8 mouse cellular contexts compared by ENCODE assay signal in genomic region chr19:41829381-41830105, GRCm38 (mm10). TPM values are rescaled to one million over a fixed set of nuclear protein-coding genes. Genes with fewer than 3 reads are reported as not detected.
DNase-seq lines count a peak whose midpoint lies in the region; ATAC-seq and TF ChIP-seq lines count a peak whose summit lies in the region.

Gene Frat1, plus strand, starts transcription at chr19:41829970.

- peak within 1 kb of the TSS; percentile 85 for H3K9ac ChIP-seq in forebrain, postnatal 0 days
- peak within 1 kb of the TSS; percentile 77 for H3K9ac ChIP-seq in lung, embryonic 16.5 days (ENCODE audit: low read length)

- H3K27me3 ChIP-seq in G1E (ENCODE audit: insufficient read depth, low read length), result no peaks in the 10 kb centered on the region
- H3K27me3 ChIP-seq in forebrain, postnatal 0 days (ENCODE audit: insufficient read depth, low read length), result no peaks in the 10 kb centered on the region
- H3K27me3 ChIP-seq in lung, embryonic 16.5 days (ENCODE audit: control insufficient read depth, insufficient read depth, low read depth, low read length), result peaks cover 17% of the 10 kb centered on the region

- peaks cover 25% of the 10 kb centered on the region for H3K36me3 ChIP-seq in G1E (replicated peaks)
- no peaks in the 10 kb centered on the region for H3K36me3 ChIP-seq in forebrain, postnatal 0 days (ENCODE audit: insufficient read depth)
- H3K36me3 ChIP-seq in lung, embryonic 16.5 days (ENCODE audit: control insufficient read depth, insufficient read depth, low read length), result no peaks in the 10 kb centered on the region

- H3K4me2 ChIP-seq in forebrain, postnatal 0 days (ENCODE audit: low read depth), result peak within 1 kb of the TSS; percentile 72
- peak within 1 kb of the TSS; percentile 98 for H3K4me2 ChIP-seq in lung, embryonic 16.5 days (ENCODE audit: low read depth, low read length)

- peak; percentile 70 for DNase-seq in G1E (ENCODE audit: low spot score)
- peak; percentile 96 for DNase-seq in cerebellum, adult 18-20 months
- DNase-seq in forebrain, postnatal 0 days, result peak; percentile 96
- peak; percentile 84 for DNase-seq in heart, postnatal 4 days
- peak; percentile 90 for DNase-seq in layer of hippocampus, adult 9-10 months (ENCODE audit: low spot score)
- peak; percentile 82 for DNase-seq in ovary, postnatal 10 days (ENCODE audit: low spot score)
- peak; percentile 81 to 84 for DNase-seq in thymus, postnatal 10 days (ENCODE audit: low spot score in 2 of 2)

- WGBS in forebrain, postnatal 0 days, result under 1% methylated on average over 39 of the region's 39 CpGs
- under 1% methylated on average over 37 of the region's 39 CpGs for WGBS in lung, embryonic 16.5 days

- no peak for TF ChIP-seq CTCF in G1E (IDR thresholded peaks at IDR 0.05; ENCODE audit: low read depth, low read length)
- TF ChIP-seq CTCF in forebrain, postnatal 0 days (IDR thresholded peaks at IDR 0.05; ENCODE audit: low read depth), result peak; percentile 34

- ATAC-seq in G1E (ENCODE audit: extremely low read depth, insufficient number of reproducible peaks, low FRiP score, poor library complexity, severe bottlenecking), result peak; percentile 69
- peak; percentile 95 for ATAC-seq in forebrain, postnatal 0 days
- ATAC-seq in lung, embryonic 16.5 days (ENCODE audit: low read depth), result peak; percentile 95

- H3K4me3 ChIP-seq in G1E (ENCODE audit: low read depth, low read length), result peak within 1 kb of the TSS; percentile 94
- peak within 1 kb of the TSS; percentile 76 for H3K4me3 ChIP-seq in forebrain, postnatal 0 days (ENCODE audit: low read depth, low read length)
- peak within 1 kb of the TSS; percentile 71 for H3K4me3 ChIP-seq in lung, embryonic 16.5 days (ENCODE audit: low read length)

- H3K9me3 ChIP-seq in G1E (replicated peaks), result no peaks in the 10 kb centered on the region
- no peaks in the 10 kb centered on the region for H3K9me3 ChIP-seq in forebrain, postnatal 0 days (ENCODE audit: low read length)
- no peaks in the 10 kb centered on the region for H3K9me3 ChIP-seq in lung, embryonic 16.5 days (ENCODE audit: control insufficient read depth, low read length)

- peak within 1 kb of the TSS; percentile 95 for H3K27ac ChIP-seq in forebrain, postnatal 0 days (ENCODE audit: low read depth, low read length)
- peak within 1 kb of the TSS; percentile 89 for H3K27ac ChIP-seq in lung, embryonic 16.5 days (ENCODE audit: low read length)

- H3K4me1 ChIP-seq in G1E (ENCODE audit: insufficient read depth, low read depth, low read length), result peaks cover 48% of the 10 kb centered on the region
- peaks cover 14% of the 10 kb centered on the region for H3K4me1 ChIP-seq in forebrain, postnatal 0 days (ENCODE audit: insufficient read depth)
- peaks cover 13% of the 10 kb centered on the region for H3K4me1 ChIP-seq in lung, embryonic 16.5 days (replicated peaks; ENCODE audit: control insufficient read depth, insufficient read depth, low read length)

RNA-seq across cellular contexts. Expression of gene Frat1, which starts in this region (rescaled TPM):
- total RNA-seq in G1E (2014; fragmentation: Nextera tagmentation), result 11.4 and 13.5 TPM in 2 replicates
- total RNA-seq in G1E (2017), result 17.9 and 19.8 TPM in 2 replicates
- 41.1 and 52.6 TPM in 2 replicates for polyA plus RNA-seq in G1E (2012)
- 40.2 and 43.4 TPM in 2 replicates for total RNA-seq in forebrain, postnatal 0 days (2014; rRNA removed)
- polyA plus RNA-seq in forebrain, postnatal 0 days (2015; fragmentation: Nextera tagmentation; extraction: Ambion mirVana), result 48.2 and 52.3 TPM in 2 replicates
- 1 to 10 TPM; 2.1 to 2.3 TPM for total RNA-seq in heart, postnatal 4 days (2021)
- polyA plus RNA-seq in lung, embryonic 16.5 days (2015; fragmentation: Nextera tagmentation; extraction: Ambion mirVana), result 8.2 and 9.1 TPM in 2 replicates

Comparison
In these comparisons a context has a peak if more than half of its experiments do, and no peak if none do; other contexts are left out.
1. Peak in every context shown above with its lines: DNase-seq, ATAC-seq, H3K4me3 ChIP-seq and H3K27ac ChIP-seq.